Mouse (Mus musculus): ENCODE measurements at regions not wholly inside any gene's neighbourhood (a gene's known extent, or its start where the extent isn't known, plus 50 kb on each side); places are given as distances from the start of the nearest gene placed in this dataset.

- no peak for DNase-seq
Measured at GRCm38 (mm10) chr5:4496132-4496906, 261.5 kb downstream of the Fzd1 start.

- DNase-seq = no peak
Measured at GRCm38 (mm10) chr5:4495482-4495881, 262.4 kb downstream of the Fzd1 start.

DNA sequence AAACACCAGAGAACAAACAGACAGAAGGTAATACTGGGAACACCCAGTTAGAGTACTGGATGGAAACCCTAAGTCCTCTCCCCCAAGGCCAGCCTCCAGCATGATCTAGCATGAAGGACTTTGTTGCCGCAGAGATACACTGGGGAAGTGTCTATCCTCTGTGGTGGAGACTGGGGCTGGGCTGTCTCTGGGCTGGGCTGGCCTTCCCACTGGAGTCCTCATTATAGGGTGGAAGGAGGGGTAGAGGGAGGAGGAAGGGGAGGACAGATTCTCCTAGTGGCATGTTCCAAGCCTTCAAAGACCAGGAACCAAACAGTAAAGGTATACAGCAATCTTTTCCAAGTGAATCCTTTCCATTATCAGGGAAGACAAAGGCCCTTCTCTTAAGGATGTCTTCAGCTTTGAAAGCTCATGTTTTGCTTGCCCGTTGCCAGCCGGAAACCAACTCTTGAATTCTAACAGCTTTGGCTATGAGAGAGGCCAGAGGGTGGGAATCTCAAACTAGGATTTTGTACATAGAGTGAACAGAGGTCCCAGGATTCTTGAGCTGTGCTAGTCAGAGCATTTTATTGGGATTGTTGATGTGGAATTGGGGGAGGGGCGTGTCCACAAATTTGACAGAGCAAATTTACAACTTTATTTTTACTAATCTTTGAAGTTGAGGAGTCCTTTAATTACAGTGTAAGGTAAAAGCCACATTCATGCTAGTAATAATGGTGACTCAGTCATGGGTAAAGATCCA, 271.3 kb downstream of the Fzd1 start:
- DNase-seq = no peak

GRCm38 (mm10) chr5:4485542-4486390, 272.1 kb downstream of the Fzd1 start:
- no peak for DNase-seq

DNA sequence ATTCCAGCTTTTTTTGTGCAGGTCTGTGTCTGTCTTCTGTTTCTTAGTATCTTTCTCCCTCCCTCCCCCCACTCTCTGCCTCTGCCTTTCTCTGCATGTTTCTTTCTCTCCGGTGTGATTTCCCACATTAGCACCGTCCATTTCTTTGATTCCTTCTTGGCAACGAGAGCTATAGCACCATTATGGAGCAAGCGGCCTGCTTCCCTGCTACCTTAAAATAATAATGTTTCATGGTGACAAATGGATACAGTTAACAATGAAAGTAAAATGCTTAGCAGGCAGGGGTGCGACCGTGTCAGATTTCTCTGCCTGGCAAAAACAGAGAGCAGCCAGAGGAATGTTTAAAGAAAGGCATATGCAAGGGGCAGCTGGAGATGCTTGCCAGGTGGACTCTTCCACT, 273.1 kb downstream of the Fzd1 start:
- no peak for DNase-seq

- no peak for DNase-seq
Measured at GRCm38 (mm10) chr5:4484151-4484550, 273.7 kb downstream of the Fzd1 start.

- no peak for DNase-seq
Measured at GRCm38 (mm10) chr5:4474255-4474654, 282.1 kb downstream of the Mterf1b start.
